In the genomic region with DNA sequence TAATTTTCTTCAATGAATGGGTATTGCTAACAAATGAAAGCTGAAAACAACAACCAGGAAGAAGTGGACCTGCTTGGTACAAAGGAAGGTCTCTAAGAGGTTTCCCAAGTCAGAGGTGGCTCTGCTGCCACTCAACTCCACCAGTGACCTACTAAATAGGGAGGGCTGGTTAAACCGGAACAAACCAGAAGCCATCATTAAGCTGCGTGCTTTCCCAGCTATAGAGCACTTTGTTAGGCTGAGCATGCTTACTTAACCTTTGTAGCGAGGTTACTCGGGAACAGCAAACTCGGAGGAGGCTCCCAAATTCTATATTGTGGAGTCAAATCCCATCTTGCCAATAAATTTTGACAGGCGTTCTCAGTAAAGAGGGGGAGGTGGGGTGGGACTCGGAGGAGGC, we compare ENCODE assay signal across 15 mouse cellular contexts. TPM values are rescaled to one million over a fixed set of nuclear protein-coding genes. Genes with fewer than 3 reads are reported as not detected.
DNase-seq lines count a peak whose midpoint lies in the region; ATAC-seq lines count a peak whose summit lies in the region.
"Had no signal": no experiment of that assay in that cellular context is flagged by ENCODE, and none has a peak within 500 bp of the region (broad histone marks: within the 10 kb centered on the region; RNA-seq: fewer than 3 reads in every experiment).

No protein-coding gene starts in this region.

- 39% methylated on average over 7 of the region's 7 CpGs for WGBS in embryonic facial prominence, embryonic 14.5 days

- no peak overlapping the region for H3K9ac ChIP-seq in embryonic facial prominence, embryonic 14.5 days (ENCODE audit: low read depth, low read length)
- H3K9ac ChIP-seq: embryonic facial prominence, embryonic 15.5 days; forebrain, embryonic 13.5 days had no signal

- intact Hi-C loops in heart, postnatal 10 days (cut with DNase I): no loop called here

- H3K27ac ChIP-seq in embryonic facial prominence, embryonic 14.5 days (replicated peaks; ENCODE audit: low read depth, low read length): no peak overlapping the region
- H3K27ac ChIP-seq: embryonic facial prominence, embryonic 15.5 days; forebrain, embryonic 13.5 days; hindbrain, postnatal 0 days had no signal

- H3K4me3 ChIP-seq in embryonic facial prominence, embryonic 14.5 days (ENCODE audit: low read depth, low read length): no peak overlapping the region
- H3K4me3 ChIP-seq: embryonic facial prominence, embryonic 15.5 days; forebrain, embryonic 13.5 days had no signal

- no peak; the same call in 1 of the 2 replicates for ATAC-seq in embryonic facial prominence, embryonic 14.5 days (ENCODE audit: low read depth)
- ATAC-seq: forebrain, embryonic 13.5 days; hindbrain, postnatal 0 days had no signal

- H3K9me3 ChIP-seq in embryonic facial prominence, embryonic 14.5 days (ENCODE audit: control insufficient read depth, low read length): no peaks in the 10 kb centered on the region
- H3K9me3 ChIP-seq: embryonic facial prominence, embryonic 15.5 days; forebrain, embryonic 13.5 days had no signal

- no peaks in the 10 kb centered on the region for H3K27me3 ChIP-seq in embryonic facial prominence, embryonic 14.5 days (replicated peaks; ENCODE audit: control insufficient read depth, insufficient read depth, low read length)
- H3K27me3 ChIP-seq: embryonic facial prominence, embryonic 15.5 days; forebrain, embryonic 13.5 days had no signal

- H3K36me3 ChIP-seq in embryonic facial prominence, embryonic 14.5 days (ENCODE audit: control insufficient read depth, insufficient read depth, low read length): peaks cover 1% of the 10 kb centered on the region; the same call in 1 of the 2 replicates

- H3K4me1 ChIP-seq in embryonic facial prominence, embryonic 14.5 days (ENCODE audit: control insufficient read depth, insufficient read depth, low read length): no peaks in the 10 kb centered on the region
- H3K4me1 ChIP-seq: embryonic facial prominence, embryonic 15.5 days; forebrain, embryonic 13.5 days had no signal

- no peak overlapping the region for H3K4me2 ChIP-seq in embryonic facial prominence, embryonic 14.5 days (ENCODE audit: low read depth, low read length)
- H3K4me2 ChIP-seq: embryonic facial prominence, embryonic 15.5 days; forebrain, embryonic 13.5 days had no signal

- DNase-seq in heart, adult 11 months: peak; percentile 44
- DNase-seq in heart, postnatal 10 days: no peak
- peak; percentile 21 to 49 for DNase-seq in lung, adult 18-20 months
- DNase-seq in lung, postnatal 4 days: no peak
- peak; percentile 28 for DNase-seq in embryonic facial prominence, embryonic 14.5 days (ENCODE audit: low spot score)
- peak; percentile 54 for DNase-seq in retina, postnatal 1 day
- DNase-seq in urinary bladder, postnatal 10 days (ENCODE audit: low spot score): no peak
- DNase-seq in adrenal gland, postnatal 4 days (ENCODE audit: low spot score in 2 of 2): no peak
- DNase-seq: adrenal gland, adult 8-10 months; cerebellum, adult 9-11 months; heart, postnatal 36 days; thymus, postnatal 4 days had no signal

RNA-seq across cellular contexts. Expression of a gene that starts 41.5 kb away (rescaled TPM):
- 10 to 100 TPM; 26.8 to 27.4 TPM for total RNA-seq in heart, postnatal 10 days (2021)
- polyA plus RNA-seq in embryonic facial prominence, embryonic 14.5 days (2014; fragmentation: Nextera tagmentation; extraction: Ambion mirVana): 34.5 and 35.5 TPM in 2 replicates
- 10 to 100 TPM; 89.2 to 89.5 TPM for total RNA-seq in adrenal gland, postnatal 4 days (2021)

Comparison
In these comparisons a context has a peak if more than half of its experiments do, and no peak if none do; other contexts are left out.
1. DNase-seq: peak in heart, adult 11 months (single experiment), lung, adult 18-20 months (2 of 2), embryonic facial prominence, embryonic 14.5 days (single experiment) and retina, postnatal 1 day (single experiment); none in heart, postnatal 10 days (0 of 2), lung, postnatal 4 days (0 of 2), urinary bladder, postnatal 10 days (single experiment) and adrenal gland, postnatal 4 days (0 of 2).